Mouse (Mus musculus): ENCODE measurements around the gene Gm7271.

Gene Gm7271

DNA sequence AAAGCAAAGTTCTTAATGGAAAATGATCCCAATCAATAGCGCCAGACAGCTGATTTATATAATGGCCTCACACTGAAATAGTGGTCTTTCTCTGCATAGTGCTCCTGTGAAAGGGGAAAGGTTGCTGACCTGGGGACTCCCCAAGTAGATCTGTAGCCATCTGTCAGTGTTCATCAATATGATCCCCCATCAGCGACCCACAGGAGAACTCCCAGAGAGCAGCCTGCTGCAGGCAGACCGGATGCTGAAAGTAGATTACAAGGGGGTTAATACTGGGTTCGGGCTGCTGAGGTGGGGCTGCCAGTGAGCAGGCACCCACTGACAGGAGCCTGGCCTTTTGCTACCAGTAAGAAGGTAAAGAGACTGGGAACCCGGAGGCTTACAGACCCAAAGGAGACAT lies at the start of gene Gm7271:
Gm7271 (plus strand) TSS at position 230 of the 400 bp plus-strand sequence.
- DNase-seq: no peak

DNA sequence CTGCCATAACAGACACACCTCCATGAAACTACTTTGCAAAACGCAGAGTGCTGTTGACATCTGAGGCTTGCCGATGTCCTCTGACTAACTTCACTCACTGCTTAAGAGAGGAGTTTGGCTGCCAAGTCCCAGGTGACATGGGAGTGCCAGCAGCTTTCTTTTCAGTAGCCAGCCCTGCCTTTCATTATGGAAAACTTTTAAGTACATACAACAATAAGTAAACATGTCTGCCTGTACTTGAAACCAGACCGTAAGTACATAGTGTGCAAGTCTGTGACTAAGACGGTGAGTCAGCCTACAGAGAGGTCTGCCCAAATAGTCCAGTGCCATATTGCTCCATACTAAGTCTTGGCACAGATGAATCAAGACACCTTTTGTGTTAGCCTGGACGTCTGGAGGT lies 46.7 kb upstream of the Gm7271 start:
- no peak for DNase-seq

DNA sequence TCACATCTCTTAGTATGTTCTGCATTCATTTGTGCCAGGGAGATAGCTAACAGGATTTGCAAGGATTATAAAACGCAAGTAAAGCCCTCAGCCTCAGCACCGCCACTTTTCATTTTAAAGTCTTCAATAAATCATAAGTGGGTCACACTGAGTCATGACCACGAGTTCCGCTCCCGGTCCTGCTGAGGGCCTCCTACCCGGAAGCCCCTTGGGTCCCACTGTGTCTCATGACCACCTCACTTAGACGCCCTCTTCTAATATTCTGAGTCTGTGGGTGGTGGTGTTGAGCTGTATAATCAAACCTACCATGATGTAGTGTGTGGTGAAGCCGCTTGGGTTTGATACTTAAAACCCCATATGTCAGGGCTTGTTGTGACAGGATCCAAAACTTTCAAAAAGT lies 46.1 kb upstream of the Gm7271 start:
- DNase-seq: no peak

DNA sequence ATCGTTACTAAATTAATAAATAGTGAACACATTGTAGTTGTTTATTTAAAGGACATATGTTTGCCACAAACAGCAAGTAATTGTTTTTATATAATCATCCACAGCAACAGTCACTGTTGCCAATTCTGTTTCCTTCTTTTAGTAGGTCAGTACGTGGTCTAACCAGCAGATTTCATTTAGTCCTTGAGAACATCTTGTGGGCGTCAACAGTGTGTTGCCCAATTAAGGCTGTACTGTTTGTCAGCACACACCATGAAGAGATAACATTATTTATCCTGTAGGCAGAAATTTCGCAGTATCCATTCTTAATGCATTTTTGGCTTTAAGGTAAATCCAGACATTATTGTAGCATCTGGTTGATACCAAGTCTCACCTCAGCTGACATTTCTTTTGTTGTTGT lies 42.4 kb upstream of the Gm7271 start:
- no peak for DNase-seq

DNA sequence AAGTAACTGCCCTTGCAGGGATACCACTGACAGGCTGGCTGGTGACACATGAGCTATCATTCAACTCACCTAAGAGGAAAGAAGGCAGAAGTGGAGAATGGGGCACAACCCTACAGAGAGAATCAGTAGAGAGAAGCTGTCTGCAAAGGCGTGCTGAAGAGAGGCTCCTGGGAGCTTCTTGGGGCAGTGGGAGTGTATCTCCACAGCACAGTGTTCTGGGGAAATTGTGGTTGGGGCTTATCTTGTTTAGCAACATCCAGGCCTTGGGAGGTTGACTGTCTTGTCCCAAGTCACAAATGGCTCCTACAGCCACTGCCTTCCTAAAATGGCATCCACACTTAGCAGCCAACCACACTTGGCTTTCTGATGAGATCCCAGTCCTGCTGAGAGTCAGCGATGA lies 8.9 kb upstream of the Gm7271 start:
- no peak for DNase-seq

DNA sequence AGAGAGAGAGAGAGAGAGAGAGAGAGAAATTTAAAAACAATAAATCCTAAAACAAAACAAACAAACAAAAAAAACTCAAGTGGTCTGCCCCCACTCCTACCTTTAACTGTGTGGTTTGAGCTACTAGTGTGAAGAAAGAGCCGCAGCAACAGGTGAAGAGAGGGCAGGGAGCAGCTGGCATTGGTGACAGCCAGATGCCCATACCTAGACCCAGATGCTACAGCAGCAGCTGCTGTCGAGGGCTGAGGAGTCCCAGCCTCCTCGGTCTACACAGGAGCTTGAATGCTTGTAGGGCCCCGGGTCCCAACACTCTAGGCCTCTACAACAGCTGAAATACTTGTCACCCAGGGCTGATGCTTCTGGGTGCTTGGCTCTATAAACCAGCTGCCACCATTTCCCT lies 7.0 kb upstream of the Gm7271 start:
- DNase-seq: no peak

DNA sequence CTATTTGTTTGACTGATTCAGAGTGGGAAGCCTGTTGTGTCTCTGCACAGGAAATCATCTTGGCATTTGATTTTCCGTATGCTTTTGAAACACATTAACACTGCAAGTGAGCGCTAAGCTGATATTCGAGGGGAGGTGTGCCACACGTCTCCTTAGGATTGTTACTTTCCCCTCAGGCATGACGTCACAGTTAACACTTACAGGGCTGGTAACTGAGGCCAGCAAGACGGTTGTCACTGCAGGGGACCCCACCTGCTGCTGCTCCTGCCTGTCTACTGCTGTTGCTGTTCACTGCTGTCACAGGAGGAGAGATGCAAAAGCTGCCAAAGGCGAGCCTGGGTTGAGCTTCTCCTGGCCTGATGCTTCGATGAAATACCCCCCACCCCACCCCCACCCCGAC lies 6.1 kb upstream of the Gm7271 start:
- DNase-seq: no peak

DNA sequence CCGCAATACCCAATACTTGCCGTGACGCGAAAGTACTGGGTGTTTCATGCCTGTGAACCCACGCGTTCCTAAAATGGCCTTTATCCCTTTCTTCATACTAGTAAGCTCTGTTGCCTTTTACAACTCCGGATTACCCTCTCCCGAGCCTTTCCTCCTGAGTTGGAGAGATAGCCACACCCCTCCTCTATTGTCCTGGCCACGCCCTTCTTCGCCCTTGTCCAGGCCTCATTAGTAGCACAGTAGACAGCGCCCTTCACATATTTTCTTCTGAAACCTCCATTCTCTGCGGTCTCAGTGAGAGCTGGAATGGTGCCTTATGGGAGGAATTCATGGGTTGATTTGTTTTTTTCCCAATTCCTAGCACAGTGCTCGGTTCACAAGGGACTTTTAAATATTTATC lies 11.3 kb downstream of the Gm7271 start:
- no peak for DNase-seq

DNA sequence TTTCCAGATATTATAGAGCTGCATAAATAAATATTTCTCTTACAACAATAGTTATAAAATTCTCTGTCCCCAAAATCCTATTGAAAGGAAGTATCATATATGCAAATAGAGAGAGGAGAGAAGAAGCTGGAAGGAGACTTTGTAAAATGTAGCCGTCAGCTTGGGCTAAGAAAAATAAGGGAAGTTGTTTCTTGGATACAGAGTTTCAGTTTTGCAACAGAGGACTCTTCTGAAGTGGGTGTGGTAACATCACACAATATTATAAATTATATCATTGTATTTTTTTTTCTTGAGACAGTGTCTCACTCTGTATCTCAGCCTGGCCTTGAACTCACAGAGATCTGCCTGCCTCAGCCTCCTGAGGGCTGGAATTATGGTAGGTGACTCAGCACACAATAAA lies 38.6 kb downstream of the Gm7271 start:
- DNase-seq: no peak

DNA sequence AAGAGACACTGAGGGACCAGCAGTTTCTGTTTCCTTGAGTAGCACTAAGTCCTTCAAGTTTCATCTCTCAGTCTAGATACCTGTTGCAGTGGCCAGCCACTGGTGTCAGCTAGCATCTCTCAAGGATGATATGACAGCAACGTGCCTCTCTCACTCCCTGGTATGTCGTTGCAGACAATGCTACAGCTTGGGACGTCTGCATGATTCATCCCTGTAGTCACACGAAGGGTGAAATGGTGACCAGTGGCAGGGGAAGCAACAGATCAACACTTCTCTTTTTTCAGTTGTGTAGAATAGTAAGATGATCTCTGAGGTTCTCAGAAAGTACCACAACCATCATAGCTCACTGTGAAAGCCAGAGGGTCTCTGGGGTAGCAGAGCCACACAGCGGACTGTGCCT lies 40.8 kb downstream of the Gm7271 start:
- no peak for DNase-seq

DNA sequence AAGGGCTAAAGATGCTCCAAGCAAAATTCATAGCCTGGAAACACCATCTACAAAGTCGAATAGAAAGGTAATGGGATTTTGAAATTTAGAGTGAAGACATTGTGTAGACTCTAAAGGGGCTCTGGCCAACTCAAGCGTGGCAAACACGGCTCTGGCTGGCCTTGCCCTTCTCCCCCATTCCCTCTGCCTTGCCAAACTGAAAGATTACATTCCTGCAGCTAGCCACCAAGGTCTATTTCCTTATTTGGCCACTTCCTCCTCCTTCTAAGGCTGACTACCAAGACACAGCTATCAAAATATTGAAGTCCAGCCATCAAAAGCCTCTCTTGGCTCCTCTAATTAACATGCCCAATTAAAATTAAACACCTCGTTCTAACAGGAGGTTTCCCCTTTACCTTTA lies 41.2 kb downstream of the Gm7271 start:
- DNase-seq: no peak

DNA sequence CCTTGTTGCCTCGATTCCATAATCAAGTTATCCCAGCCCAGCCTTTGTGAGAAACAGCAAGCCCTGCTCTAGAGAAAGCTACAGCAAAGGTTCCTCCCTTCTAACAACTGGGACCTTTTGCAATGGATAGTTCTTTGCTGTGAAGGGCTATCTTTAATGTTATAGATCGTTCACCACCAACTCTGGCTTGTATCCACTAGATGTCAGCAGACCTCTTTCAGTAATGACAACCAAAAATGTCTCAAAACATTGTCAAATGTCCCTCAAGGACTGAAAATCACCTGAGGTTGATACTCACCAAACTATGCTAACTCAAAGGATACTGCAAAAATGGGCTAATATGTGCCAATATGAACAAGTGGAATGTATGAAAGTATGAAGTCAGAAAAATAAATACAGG lies 42.0 kb downstream of the Gm7271 start:
- no peak for DNase-seq

DNA sequence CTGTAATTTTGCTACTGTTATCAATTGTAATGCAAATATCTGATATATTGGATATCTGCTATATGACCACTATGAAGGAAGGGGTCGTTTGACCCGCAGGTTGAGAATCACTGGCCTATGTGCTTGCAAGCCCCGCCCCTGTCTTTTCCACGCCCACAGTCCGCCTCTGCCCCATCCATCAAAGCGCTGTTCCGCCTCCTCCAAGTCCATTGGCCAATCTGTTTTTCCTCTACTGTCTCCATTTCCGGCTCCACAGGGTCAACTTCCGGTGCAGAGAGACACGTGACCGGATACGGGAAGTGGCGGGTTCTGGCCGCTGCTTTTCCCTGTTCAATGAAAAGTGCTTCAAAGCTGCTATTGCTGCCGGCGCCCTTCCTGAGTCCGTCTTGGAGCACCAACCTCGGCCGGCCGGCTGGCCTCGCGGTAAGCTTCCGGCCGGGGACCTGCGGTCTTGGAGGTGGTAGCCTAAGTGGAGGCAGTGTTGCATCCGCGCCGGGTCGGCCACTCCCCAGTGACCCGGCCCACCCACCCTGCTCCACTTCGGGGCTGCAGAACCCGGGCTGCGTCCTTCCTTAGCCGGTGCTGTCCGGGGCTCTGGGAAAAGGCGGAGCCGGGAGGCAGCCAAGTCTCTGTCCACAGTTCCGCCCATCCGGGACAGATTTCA lies 45.3 kb downstream of the Gm7271 start, which contains the start of gene Exoc1:
Exoc1 (plus strand) TSS at position 272 of the 664 bp plus-strand sequence.
- DNase-seq: peak; percentile 93

DNA sequence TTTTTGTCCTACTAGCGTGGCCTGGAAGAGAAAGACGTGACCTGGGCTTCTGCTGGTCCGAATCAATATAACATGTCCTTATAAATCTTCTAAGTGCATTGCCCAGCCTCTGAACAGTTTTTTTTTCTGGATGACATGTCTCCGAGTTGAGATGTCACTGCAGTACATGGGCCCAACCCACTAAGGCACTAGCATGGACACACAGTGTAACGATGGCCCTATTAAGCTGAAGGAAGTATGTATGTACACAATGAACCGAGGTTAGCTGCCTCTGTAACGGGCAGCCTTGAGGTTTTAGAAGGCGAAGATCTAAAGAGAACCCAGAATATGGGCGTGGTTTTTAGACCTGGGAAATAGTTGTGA lies 45.8 kb downstream of the Gm7271 start:
- DNase-seq: no peak

DNA sequence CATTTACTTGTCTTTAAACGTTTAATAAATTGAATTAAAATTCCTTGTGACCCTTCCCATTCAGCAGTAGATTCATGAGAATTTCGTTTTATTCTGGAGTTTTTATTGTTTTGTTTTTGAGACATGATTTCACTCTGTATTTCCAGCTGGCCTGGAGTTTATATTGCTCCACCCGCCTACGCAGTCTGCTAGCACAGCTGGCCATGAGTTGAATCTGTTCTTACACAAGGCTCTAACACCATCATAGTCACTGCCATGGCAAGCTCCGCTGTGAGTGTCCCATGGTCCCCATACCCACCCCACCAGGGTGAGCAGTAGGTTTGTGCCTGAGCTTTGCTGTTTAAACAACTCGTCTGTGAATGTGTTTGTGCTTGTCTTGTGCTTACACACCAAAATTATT lies 49.3 kb downstream of the Gm7271 start:
- DNase-seq: no peak

DNA sequence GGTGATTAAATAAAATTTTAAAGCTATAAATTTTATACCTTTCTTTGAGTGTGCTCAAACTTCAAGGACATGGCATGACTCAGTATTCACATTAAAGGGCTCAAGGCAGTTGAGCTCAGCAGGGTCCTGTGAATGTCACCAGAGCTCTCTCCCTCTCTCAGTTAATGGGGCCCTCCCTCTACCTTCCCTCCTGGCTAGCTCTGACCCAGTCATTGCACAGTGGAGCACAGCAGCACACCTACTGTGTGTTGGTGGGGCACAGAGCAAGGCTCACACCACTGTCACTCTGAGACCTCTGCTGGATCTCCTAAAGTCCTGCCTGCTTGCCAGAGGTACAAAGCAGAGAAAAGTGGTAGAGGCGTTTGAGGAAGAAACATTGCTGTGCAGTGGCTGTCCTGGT lies 52.4 kb downstream of the Gm7271 start:
- DNase-seq: no peak

DNA sequence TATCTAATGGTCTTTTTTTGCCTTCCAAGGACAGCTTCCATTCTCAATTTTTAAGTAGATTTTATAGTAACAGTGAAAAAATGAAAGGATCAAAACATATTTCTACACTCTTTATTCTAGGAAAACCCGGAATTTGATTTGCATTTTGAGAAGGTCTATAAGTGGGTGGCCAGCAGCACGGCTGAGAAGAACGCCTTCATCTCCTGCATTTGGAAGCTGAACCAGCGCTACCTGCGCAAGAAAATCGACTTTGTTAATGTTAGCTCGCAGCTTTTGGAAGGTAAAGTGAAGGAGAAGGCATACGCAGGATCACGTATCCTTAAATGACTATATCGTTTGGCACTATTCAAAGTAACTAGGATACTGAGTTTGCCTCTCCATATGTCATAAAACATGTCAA lies 53.7 kb downstream of the Gm7271 start:
- DNase-seq: no peak

DNA sequence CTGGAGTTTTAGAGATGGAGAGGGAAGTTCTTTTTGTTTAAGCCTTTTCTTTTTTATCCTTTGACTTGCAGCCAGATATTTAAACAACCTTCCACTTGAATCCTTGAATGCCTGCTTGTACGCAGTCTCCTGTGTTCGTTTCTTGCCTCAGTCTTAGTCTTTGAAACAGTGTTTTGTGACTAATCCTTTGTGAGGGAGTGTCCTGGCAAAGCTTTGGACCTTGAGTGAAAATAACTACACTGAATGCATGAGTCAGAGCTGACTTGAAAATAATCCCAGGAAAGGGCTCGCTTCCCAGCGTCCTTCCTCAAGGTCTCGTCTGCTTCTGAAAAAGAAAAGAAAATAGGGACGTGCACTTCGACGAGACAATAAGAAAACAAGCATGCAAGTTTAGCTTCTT lies 56.3 kb downstream of the Gm7271 start:
- DNase-seq: no peak

DNA sequence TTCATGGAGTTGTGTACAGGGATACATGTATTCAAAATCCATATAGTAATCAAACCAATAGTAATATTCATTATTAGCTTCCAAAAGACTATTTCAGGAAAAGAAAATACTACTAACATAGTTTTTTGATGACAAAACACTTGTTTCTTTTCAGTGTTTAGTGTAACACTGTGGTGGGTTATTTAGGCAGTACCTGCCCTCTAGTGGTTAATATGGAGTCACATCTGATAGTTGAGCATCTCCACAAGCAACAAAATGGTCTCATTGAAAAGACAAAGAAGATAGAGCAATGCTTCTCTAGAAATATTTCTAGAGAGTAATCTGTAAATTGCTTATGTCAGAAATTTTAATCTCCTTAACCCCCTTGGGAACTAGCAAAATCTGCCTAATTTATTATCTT lies 57.0 kb downstream of the Gm7271 start:
- no peak for DNase-seq

DNA sequence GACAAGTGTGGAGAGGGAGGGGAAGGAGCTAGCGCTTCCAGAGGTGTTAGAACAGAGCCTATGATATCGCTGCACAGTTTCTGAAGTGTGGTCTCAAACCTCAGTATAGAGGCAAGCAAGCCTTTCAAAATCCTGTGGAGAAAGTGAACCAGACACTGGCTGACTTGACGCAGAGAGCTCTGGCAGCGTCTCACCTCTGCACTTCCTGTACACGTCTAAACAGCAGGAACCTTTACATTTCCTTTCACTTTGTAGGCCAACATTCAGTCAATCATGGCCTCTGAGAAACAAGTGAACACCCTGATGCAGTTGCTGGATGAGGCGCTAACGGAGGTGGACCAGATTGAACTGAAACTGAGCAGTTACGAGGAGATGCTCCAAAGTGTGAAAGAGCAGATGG lies 59.4 kb downstream of the Gm7271 start:
- DNase-seq: no peak

DNA sequence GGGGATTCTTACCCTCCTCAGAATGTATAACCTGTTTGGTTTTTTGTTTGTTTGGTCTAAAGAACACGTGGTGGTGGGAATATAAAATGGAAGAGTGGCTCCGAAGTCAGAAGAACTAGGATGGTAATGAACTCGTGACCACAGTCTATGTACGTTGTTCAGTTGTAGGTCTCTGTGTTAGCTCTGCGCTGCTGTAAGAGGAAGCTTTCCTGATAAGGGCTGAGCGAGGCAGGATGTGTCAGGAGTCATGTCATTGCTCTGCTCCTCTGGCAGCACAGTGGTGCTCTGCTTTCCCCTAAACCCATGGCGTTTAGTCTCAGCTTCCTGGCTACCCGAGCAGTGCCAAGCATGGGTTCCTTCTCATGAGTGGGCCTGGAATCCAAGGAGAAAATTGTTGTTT lies 66.6 kb downstream of the Gm7271 start:
- DNase-seq: no peak

DNA sequence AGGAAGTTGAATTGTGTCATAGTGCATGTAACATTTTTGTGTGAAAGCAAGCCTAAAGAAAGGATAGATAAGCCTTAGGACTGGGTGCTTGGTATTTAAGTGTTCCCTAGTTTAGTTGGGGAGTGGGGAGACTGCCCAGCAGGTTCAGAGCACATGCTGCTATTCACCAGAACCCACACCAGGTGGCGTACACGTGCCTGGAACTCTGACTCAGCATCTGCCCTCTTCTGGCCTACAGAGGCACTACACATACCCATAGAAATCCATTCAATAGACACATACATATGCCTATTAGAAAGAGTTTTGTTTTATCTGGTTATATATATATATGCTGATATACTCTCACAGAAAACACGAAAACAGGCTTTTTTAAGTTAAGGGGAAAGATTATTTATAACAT lies 81.5 kb downstream of the Gm7271 start:
- DNase-seq: no peak
